Mouse (Mus musculus): Measurements from ENCODE around the gene Gjc3.
"Not testable (repeated sequence)": the region's sequence is repeated elsewhere in the genome, so short reads cannot be mapped to it uniquely, and the experiment has no call there.

Gene Gjc3

DNA sequence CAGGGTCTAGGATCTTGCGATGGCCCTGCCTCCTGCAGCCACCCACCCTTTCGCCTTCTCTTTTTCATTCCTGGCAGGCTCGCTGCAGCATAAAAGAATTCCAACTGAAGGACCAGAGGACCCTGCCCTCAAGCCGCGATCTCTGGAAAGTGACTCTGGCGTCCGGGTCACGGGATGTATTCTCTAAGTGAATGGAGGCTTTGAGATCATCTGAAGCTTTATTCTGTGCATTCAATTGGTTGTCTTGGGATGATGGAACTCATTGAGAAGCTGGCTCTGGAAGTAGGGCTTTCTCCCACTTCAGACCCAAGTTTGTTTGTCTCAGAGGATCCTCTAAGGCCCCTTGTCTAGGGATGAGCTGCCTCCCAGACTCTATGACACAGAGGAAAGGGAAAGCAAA, at the start of gene Gjc3:
Gjc3 (minus strand) TSS at position 154 of the 400 bp plus-strand sequence.
- no peak for DNase-seq (ENCODE audit: low spot score in 2 of 2)

DNA sequence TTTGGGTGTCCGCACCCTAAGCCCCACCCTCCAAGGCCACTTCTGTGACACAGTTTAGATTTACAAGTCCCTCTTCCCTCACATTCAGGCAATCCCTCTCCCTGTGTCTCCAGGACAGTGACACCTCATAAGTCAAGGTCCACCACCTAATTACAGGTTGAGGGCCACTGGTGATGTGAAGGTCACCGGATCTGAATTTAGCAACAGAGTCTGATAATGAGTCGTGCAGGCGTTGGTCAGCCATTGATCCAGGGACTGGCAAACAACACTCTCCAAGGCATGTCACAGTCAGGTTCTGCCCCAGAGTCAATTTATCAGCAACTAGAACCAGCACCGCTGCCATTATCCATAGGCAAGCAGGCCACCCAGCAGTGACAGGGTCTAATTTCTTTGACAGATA, 49.5 kb upstream of the Gjc3 start:
- no peak for DNase-seq (ENCODE audit: low spot score in 2 of 2)

DNA sequence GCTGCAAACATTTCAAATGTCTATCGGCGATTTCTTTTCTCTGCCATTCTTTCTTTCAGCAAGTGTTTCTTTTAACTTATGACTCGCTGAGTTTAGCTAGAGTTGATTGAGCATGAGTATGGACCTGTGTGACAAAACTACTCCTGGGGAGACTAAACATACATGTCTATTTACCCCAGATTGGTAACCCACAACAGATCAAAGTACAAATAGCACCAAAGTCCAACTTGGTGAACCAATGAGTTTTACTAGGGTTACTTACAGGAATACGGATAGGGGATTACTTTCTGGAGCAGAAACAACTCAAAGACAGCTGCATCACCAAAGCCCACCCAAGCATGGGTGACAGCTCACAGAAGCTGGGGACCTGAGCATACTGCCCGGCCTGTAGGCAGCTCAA, 46.5 kb upstream of the Gjc3 start:
- no peak for DNase-seq (ENCODE audit: low spot score in 2 of 2)

DNA sequence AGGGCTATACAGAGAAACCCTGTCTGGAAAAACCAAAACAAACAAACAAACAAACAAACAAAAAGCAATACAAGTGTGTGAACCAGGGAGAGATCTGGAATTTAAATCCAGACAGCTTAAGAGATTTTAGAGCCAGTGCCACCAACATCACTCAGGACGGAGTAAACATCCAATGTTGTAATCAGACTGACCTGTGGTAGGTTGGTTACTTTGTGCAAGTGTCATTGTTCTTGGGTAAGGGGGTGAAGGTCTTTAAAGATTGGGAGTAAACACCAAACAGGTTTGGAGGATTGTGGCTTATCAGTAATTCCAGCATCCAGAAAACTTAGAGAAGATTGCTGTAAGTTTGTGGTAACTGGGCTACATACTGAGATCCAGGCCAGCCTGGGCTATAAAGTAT, 23.5 kb upstream of the Gjc3 start:
- DNase-seq (ENCODE audit: low spot score in 2 of 2): no peak

DNA sequence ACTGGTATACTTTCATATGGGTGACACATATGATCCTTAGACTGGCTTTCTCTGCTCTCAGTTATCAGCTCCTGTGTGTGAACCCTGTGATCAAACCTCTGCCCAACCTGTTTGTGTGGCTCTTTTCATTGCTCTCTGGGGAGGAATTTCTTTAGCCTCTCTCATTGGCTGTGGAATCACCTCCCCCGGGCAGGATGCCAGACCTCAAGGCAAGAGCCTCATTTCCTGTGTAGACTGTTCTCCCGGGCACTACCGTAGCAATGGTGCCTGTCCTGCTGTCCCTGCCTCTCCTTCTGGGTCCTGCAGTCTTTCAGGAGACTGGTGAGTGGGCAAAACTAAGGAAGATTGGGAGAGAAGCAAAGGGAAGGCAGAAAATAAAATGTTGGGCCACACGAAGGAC, 18.4 kb upstream of the Gjc3 start, which contains the start of gene Azgp1:
Azgp1 (plus strand) TSS at position 221 of the 400 bp plus-strand sequence.
- DNase-seq (ENCODE audit: low spot score in 2 of 2): no peak

DNA sequence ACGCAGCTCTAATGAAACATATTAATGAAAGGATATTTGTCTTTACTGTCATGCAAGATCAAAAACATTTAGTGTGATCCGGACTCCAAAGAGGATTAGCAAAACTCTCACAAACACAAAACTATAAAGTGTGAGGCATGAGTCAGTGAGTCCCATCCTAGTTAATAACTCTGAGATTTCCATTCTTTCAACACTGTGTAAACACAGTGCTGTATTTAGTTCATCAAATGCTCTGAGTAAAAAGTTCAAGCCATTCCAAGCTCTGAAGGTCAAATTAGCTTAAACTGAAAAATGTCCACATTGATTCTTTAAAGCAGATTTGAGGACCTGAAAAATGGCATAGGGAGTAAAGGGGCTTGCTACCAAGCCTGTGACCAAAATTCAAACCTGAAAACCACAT, 16.2 kb upstream of the Gjc3 start:
- no peak for DNase-seq (ENCODE audit: low spot score in 2 of 2)

DNA sequence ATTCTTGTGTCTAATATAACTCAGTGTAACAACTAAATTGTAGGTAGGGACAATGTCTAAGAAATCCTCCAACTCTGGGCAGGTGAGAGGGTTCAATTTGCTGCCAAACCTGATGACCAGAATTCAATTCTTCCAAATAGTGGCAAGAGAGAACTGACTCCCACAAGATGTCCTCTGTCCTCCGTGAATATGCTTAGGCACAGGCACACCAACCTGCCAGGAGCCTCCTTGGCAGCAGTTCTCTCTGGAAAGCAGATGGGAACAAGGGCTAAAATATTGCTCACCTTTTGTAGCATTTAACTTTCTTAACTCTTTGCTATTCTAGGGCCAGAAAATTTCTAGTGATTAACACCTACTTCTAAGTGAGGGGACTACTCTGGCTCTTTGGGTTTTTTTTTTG, 14.4 kb upstream of the Gjc3 start:
- DNase-seq (ENCODE audit: low spot score in 2 of 2): no peak

DNA sequence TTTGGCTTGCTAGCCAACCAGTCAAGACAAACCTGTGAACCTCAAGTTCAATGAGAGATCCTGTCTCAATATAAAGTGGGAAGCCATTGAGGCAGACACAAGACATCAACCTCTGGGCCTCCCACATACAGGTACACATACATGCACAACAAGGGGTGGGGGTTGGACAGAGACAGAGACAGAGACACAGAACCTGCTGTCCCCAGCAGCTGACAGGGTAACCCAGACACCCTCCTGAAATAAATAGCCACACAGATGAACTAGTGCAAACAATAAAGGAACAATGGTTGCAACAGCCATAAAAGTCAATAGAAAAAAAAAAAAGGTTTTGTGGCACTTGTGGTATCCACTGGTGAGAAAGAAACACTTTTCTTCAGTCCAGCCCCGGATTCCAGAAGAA, 12.5 kb upstream of the Gjc3 start:
- DNase-seq (ENCODE audit: low spot score in 2 of 2): no peak

DNA sequence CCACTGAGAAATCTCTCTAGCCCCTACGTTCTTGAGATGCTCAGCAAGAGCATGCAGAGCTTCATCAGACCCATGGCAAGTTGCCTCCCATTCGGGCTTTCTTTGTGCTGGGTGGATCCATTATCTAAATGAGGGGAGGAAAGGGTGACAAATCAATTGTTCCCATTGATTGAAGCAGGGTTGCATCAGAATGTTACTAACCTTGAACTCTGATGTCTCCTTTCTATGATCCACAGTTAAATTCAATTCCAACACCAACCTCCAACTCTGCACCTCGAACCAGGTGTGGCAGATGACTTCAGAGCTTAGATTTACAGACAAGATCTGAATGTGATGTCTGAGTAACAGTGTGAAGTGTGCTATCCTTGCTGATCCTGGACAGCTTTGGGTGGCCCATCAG, 11.8 kb upstream of the Gjc3 start:
- DNase-seq (ENCODE audit: low spot score in 2 of 2): no peak

DNA sequence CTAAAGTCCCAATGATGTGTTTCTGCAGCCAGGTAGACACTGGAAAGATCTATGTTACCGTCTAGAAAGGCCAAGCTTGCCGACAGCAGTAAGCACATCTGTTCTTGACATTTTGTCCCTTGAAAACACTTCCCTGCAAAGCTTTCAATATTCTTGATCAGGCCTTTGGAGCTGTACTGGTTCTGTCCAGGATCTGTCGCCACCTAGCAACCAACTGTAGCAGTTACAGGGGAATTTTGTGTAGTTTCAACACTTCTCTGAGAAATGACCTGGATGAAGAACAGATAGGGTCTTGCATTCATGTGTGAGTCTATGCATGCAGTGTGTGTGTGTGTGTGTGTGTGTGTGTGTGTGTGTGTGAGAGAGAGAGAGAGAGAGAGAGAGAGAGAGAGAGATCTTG, 10.8 kb upstream of the Gjc3 start:
- no peak for DNase-seq (ENCODE audit: low spot score in 2 of 2)

DNA sequence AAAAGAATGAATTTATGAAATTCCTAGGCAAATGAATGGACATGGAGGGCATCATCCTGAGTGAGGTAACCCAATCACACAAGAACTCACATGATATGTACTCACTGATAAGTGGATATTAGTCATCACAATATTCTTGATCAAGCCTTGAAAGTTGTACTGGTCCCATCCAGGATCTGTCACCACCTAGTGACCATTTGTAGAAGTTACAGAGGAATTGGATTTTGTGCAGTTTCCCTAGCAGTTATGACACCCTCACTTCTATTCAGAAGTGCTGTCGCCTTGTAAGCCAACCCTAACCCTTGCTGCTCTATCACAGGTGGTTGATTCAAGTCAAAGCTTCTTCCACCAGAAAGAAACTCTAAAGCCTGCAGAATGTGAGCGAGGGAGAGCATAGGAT, 10.3 kb upstream of the Gjc3 start:
- DNase-seq (ENCODE audit: low spot score in 2 of 2): no peak

DNA sequence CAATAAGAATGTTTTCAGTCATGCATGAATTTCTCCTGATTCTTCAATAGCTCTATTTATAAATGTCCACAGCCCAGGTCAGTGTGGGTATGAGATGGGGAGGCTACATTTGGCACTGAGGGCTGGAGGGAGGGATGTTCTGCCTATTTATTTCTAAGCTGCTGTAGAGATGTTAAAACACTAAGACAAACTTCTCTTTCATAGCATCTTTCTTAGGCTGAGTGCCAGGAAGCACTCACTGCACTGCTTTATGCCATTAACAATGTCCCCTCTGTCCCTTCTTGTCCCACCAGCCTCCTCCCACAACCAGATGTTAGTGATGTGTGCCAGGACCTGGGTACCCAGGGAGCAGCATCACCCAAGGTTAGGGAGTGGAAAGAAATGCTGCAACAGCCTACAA, 3.6 kb upstream of the Gjc3 start:
- DNase-seq (ENCODE audit: low spot score in 2 of 2): no peak

DNA sequence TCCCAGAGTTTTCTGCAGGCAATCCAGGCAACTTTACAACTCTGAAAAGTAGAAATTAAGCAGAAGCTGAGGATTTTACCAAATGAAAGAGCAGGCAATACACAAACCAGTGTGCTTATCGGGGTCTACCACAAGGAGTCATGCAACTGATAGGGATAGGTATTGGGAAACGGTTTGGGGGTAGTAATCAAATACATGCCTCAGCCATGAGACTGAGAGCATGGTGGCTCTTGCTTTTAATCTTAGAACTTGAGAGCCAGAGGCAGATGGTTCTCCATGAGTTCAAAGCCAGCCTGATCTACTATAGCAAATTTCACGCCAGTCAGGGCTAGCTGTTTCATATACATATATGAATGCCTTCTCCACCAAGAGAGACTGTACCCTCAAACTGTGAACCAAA, 6.5 kb downstream of the Gjc3 start:
- DNase-seq (ENCODE audit: low spot score in 2 of 2): no peak

DNA sequence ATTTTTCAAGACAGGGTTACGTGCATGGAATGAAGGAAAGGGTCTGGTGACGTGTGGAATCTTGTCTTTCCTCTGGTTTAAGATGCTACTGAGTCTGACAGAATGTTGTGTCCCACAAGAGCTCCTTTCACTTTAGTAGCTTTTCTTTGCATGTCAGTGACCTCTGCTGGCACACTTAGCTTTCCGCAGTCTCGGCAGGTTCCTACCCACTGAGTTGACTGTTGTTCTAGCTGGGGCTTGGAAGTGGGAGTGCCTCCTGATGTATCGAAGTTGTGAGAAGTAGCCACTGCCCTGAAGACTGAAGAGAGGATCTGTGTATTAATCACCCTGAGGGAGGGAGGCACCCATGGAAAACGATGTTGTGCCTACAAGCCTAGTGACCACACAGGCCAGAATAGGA, 11.7 kb downstream of the Gjc3 start:
- DNase-seq (ENCODE audit: low spot score in 2 of 2): peak in 1 of 2 experiments; percentile 0

DNA sequence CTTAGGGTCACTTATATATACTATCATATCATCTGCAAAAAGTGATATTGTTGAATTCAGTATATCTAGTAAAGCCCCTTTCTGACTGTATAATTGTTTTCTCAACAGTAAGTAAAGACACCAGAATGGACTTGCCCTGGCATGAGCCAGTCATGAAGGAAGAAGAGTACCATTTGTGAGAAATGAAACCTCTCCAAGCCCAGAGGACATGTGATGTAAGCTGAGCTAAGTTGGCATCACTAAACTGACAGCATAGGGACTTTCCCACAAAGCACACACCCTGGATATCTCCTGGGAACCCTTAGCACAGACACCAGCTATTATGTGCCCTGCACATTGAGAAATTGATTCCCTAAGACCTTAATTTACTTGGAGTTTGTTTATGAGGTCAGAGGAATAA, 15.6 kb downstream of the Gjc3 start:
- DNase-seq (ENCODE audit: low spot score in 2 of 2): no peak

DNA sequence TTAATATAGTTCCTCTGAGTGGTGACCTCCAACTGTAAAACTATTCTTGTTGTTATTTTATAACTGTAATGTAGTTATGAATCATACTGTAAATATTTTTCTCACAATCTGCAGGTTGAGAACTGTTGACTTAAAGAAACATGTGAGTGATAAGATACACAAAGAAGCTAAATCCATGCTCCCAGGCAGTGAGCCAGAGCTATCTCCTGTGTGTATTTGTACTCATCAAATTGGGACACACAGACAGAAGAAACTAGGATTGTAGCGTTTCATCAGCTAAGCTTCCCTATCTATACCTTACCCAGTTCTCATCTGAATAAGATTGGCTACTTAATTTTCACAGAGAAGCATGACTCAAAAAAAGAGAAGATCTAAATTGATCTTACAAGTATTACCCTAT, 19.8 kb downstream of the Gjc3 start:
- DNase-seq (ENCODE audit: low spot score in 2 of 2): no peak

DNA sequence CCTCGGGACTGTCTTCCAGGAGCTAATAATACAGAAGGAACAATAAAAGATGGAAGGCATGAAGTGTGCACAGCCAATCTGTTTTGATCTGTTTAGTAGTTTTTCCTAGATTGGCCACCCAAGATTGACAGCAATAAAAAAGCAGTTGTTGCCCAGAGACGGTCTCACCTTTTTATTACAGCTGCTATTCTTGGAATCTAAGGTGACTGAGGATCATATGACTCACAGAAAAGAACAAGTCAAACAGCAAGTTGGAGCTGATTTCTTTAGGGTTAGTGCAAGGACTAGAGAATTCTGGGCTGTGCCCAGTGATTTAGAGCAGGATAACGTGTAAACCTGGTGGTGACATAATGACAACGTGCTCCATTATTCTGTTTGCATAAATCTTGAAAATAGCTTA, 21.9 kb downstream of the Gjc3 start:
- DNase-seq (ENCODE audit: low spot score in 2 of 2): no peak

DNA sequence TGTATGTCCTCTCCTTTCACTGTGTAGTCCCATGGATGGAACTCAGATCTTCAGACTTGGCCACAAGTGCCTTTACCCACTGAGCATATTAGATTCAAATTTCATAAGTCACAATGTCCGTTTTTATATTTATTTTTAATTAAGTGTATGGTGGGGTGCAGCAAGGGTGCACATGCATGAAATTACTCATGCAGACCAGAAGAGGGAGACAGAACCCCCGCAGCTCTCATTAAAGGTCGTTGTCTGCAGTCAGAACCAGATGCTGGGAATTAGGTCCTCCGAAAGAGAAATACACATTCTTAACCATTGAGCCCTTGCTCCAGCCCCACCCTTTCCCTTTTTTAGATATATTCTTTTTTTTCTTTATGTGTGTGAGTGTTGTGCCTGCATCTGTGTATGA, 25.7 kb downstream of the Gjc3 start:
- DNase-seq (ENCODE audit: low spot score in 2 of 2): no peak

DNA sequence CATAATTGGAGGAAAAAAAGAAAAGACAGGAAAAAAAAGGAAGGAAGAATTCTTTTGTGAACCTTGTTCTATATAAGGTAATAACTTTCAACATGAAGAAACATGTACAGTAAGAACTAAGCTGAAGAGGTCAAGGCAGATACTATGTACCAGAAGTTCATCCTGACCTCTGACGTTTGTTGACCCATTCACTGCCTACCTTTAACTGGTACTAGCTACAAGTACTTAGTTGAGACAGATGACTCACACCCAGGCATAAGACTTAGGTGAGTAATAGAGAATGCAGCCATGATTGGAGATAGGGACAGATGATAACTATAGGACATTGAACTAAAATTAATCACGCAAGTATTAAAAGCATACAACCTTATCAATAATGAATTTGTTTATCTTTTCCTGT, 26.4 kb downstream of the Gjc3 start:
- no peak for DNase-seq (ENCODE audit: low spot score in 2 of 2)

DNA sequence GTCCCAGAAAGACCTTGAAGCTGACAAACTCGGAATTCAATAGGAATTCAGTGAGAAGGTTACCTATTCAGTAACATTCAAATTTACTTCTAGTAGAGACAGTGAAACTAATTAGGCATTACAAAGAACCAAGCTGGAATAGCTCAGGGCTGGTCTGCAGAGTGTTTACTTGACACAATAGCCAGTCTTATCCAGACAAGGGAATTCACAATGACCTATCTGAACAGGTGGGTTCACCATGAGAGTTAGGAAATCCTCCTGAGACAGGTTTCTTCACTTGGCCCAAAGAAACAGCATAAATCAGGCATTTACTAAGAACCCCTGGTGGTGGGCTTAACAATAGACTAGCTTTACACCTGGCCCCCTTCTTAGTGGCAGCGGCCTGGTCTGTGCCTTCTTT, 29.0 kb downstream of the Gjc3 start:
- DNase-seq (ENCODE audit: low spot score in 2 of 2): not testable (repeated sequence)

DNA sequence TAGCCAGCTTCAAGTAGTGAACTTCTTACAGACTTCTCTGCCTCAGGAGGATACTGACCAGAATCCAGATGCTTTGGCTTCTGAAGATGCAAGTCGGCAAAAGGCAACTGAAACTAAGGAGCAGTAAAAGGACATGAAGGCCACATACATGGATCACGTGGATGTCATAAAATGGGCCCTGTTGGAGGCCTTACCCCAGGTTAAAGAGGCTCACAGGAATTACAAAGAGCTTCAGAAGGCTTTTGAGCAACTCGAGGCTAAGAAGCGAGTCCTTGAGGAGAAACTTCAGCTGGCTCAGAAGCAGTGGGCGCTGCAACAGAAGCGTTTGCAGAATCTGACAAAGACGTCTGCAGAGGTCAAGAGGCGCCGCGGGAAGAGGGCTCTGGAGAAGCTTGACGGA, 34.5 kb downstream of the Gjc3 start:
- no peak for DNase-seq (ENCODE audit: low spot score in 2 of 2)

DNA sequence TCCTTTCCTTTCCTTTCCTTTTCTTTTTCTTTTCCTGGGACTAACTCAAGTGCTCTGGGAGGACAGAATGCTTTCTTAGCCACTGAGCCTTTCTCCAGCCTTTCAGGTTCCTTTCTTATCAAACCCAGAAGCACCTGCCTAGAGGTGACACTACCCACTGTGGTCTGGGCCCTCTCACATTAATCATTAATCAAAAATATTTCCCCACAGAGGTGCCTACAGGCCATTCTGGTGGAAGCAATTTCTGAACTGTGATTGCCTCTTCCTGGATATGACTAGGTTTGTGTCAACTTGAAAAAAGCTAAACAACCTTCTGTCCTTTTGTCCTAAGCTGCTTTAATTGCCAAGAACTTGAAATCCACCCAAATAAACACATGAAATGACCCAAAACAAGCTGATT, 40.7 kb downstream of the Gjc3 start:
- DNase-seq (ENCODE audit: low spot score in 2 of 2): no peak

DNA sequence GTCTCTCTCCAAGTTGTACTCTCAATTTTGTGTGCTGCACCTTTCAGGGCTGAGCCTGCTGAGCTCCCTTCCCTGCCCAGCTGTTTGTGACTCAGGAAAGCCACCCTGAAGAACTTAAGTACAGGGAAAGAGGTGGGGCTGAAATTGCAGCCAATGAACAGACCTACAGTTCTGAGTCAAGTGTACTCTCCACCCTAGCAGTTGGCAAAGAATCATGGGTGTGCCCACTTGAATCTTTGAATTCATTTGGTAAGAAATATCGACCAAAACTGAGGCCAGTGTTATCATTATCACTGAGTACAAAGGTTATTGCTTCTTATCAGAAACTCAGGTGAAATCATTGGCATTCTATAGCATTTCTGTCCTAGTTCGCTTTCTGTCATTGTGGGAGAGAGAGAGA, 41.4 kb downstream of the Gjc3 start, which contains the start of gene Cyp3a13:
Cyp3a13 (minus strand) TSS at position 88 of the 400 bp plus-strand sequence.
- no peak for DNase-seq (ENCODE audit: low spot score in 2 of 2)

DNA sequence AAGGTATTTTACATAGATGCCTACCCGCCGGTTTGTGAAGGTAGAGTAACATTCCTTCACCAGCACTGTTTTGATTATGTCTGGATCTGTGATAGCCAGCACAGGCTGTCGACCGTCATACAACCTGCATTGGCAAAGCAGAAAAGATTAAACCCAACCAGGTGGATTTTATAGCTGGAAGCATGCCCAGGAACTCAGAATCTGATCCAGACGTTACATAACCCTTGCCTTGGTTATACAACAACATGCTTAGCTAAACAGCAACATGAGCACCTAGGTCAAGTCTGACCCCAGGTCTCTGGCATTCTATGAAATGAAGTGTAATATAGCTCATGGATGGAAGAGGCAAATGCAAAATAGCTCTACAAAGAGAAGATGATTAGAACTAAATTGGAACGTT, 47.3 kb downstream of the Gjc3 start:
- DNase-seq (ENCODE audit: low spot score in 2 of 2): no peak

DNA sequence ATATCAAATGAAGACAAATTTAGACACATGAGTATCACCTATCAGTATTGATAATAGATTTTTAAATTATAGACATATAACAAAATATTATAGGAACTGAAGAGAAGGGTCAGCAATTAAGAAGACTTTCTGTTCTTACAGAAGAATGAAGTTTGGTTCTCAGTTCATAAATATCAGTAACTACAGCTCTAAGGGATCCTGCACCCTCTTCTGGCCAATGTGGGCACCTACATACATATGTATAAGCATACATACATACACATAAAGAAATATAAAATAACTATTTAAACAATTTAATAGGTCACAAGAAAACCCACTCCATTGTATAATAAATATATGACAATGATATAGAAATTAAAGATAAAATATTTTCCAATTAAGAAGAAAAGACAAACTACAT, 48.4 kb downstream of the Gjc3 start:
- DNase-seq (ENCODE audit: low spot score in 2 of 2): no peak

Measured in heart, adult 9 months (tissue).